In genomic region chr6:83015749-83016148, GRCm38 (mm10) we compare ENCODE assay signal across 28 mouse cellular contexts. TPM values are rescaled to one million over a fixed set of nuclear protein-coding genes. Genes with fewer than 3 reads are reported as not detected.
DNase-seq lines count a peak whose midpoint lies in the region; ATAC-seq lines count a peak whose summit lies in the region.
"Had no signal": no experiment of that assay in that cellular context is flagged by ENCODE, and none has a peak within 500 bp of the region (broad histone marks: within the 10 kb centered on the region; RNA-seq: fewer than 3 reads in every experiment).

No protein-coding gene starts in this region.

- H3K4me1 ChIP-seq in erythroblast, embryonic 14.5 days (ENCODE audit: control insufficient read depth), result peaks cover 99% of the 10 kb centered on the region
- H3K4me1 ChIP-seq in liver, embryonic 11.5 days (replicated peaks; ENCODE audit: control insufficient read depth, insufficient read depth, low read length), result peaks cover 44% of the 10 kb centered on the region
- H3K4me1 ChIP-seq in liver, embryonic 16.5 days (ENCODE audit: control insufficient read depth, low read depth, low read length), result peaks cover 81% of the 10 kb centered on the region
- H3K4me1 ChIP-seq: embryonic facial prominence, embryonic 15.5 days; limb, embryonic 13.5 days; midbrain, embryonic 12.5 days had no signal

- H3K27me3 ChIP-seq in erythroblast, embryonic 14.5 days (ENCODE audit: control insufficient read depth), result no peaks in the 10 kb centered on the region
- H3K27me3 ChIP-seq in liver, embryonic 11.5 days (replicated peaks; ENCODE audit: control insufficient read depth, insufficient read depth, low read length), result no peaks in the 10 kb centered on the region
- H3K27me3 ChIP-seq in liver, embryonic 16.5 days (ENCODE audit: control insufficient read depth, insufficient read depth, low read depth, low read length), result no peaks in the 10 kb centered on the region
- H3K27me3 ChIP-seq: embryonic facial prominence, embryonic 15.5 days; intestine, embryonic 15.5 days; limb, embryonic 13.5 days; midbrain, embryonic 12.5 days had no signal

- peak overlapping the region; percentile 97 for H3K27ac ChIP-seq in liver, embryonic 11.5 days (ENCODE audit: low read depth, low read length)
- H3K27ac ChIP-seq in liver, embryonic 16.5 days (ENCODE audit: low read length), result peak overlapping the region; percentile 98
- H3K27ac ChIP-seq: embryonic facial prominence, embryonic 15.5 days; forebrain, embryonic 10.5 days; hindbrain, postnatal 0 days; intestine, embryonic 15.5 days; limb, embryonic 13.5 days; midbrain, embryonic 12.5 days had no signal

- no peak for ATAC-seq in erythroblast, adult 5-6 weeks (replicated peaks; ENCODE audit: low FRiP score, poor library complexity, severe bottlenecking)
- no peak for ATAC-seq in liver, embryonic 11.5 days (replicated peaks; ENCODE audit: low FRiP score)
- ATAC-seq in liver, embryonic 16.5 days (ENCODE audit: low read depth), result no peak
- ATAC-seq: activated CD4-positive, CD25-positive, alpha-beta regulatory T cell, adult 4 months; forebrain, embryonic 16.5 days; hindbrain, postnatal 0 days had no signal

- no peak overlapping the region for H3K9ac ChIP-seq in liver, embryonic 11.5 days (ENCODE audit: low read depth, low read length)
- peak overlapping the region; percentile 55 for H3K9ac ChIP-seq in liver, embryonic 16.5 days (ENCODE audit: low read depth, low read length)
- H3K9ac ChIP-seq: embryonic facial prominence, embryonic 15.5 days; intestine, embryonic 15.5 days; limb, embryonic 13.5 days; lung, embryonic 14.5 days; midbrain, embryonic 12.5 days had no signal

- H3K36me3 ChIP-seq in erythroblast, embryonic 14.5 days (ENCODE audit: control insufficient read depth), result peaks cover 42% of the 10 kb centered on the region
- no peaks in the 10 kb centered on the region for H3K36me3 ChIP-seq in liver, embryonic 11.5 days (ENCODE audit: control insufficient read depth, insufficient read depth, low read length)
- H3K36me3 ChIP-seq in liver, embryonic 16.5 days (ENCODE audit: control insufficient read depth, insufficient read depth), result no peaks in the 10 kb centered on the region
- H3K36me3 ChIP-seq: embryonic facial prominence, embryonic 15.5 days; forebrain, embryonic 10.5 days; intestine, embryonic 15.5 days; limb, embryonic 13.5 days; midbrain, embryonic 12.5 days had no signal

- no peaks in the 10 kb centered on the region for H3K9me3 ChIP-seq in erythroblast, embryonic 14.5 days (ENCODE audit: control insufficient read depth, low read length)
- no peaks in the 10 kb centered on the region for H3K9me3 ChIP-seq in liver, embryonic 11.5 days (ENCODE audit: control insufficient read depth, low read length)
- no peaks in the 10 kb centered on the region for H3K9me3 ChIP-seq in liver, embryonic 16.5 days (replicated peaks; ENCODE audit: control insufficient read depth, low read length)
- H3K9me3 ChIP-seq: embryonic facial prominence, embryonic 15.5 days; forebrain, embryonic 10.5 days; intestine, embryonic 15.5 days; limb, embryonic 13.5 days; midbrain, embryonic 12.5 days had no signal

- WGBS in liver, embryonic 11.5 days, result 89% methylated on average over 2 of the region's 2 CpGs
- 64% methylated on average over 2 of the region's 2 CpGs for WGBS in liver, embryonic 16.5 days (ENCODE audit: insufficient replicate concordance)

- H3K4me2 ChIP-seq in liver, embryonic 11.5 days, result peak overlapping the region; percentile 51; the same call in 1 of the 2 replicates
- peak overlapping the region; percentile 69 for H3K4me2 ChIP-seq in liver, embryonic 16.5 days (ENCODE audit: low read depth, low read length)
- H3K4me2 ChIP-seq: embryonic facial prominence, embryonic 15.5 days; intestine, embryonic 15.5 days; limb, embryonic 13.5 days; lung, embryonic 14.5 days; midbrain, embryonic 12.5 days had no signal

- peak overlapping the region; percentile 64 for H3K4me3 ChIP-seq in erythroblast, embryonic 14.5 days (replicated peaks)
- no peak overlapping the region for H3K4me3 ChIP-seq in liver, embryonic 11.5 days (ENCODE audit: low read depth, low read length)
- peak overlapping the region; percentile 41 for H3K4me3 ChIP-seq in liver, embryonic 16.5 days (ENCODE audit: low read depth, low read length)
- H3K4me3 ChIP-seq: embryonic facial prominence, embryonic 15.5 days; forebrain, embryonic 10.5 days; intestine, embryonic 15.5 days; limb, embryonic 13.5 days; midbrain, embryonic 12.5 days had no signal

- peak; percentile 35 for DNase-seq in NIH3T3 (ENCODE audit: low read depth)
- no peak for DNase-seq in liver, embryonic 11.5 days (ENCODE audit: low spot score)
- DNase-seq in ovary, adult 18-20 months (ENCODE audit: low spot score), result no peak
- DNase-seq in thymus, postnatal 25 days, result no peak
- no peak for DNase-seq in adrenal gland, adult 18-20 months (ENCODE audit: low spot score in 2 of 2)
- DNase-seq: adrenal gland, postnatal 14 days; cerebellum, adult 11-12 months; cerebellum, postnatal 10 days; gastrocnemius, postnatal 14 days; heart, postnatal 14 days; kidney, adult 2 months; kidney, postnatal 36 days; lung, embryonic 14.5 days; lung, postnatal 14 days; right cerebral cortex, adult 18-20 months; spleen, adult 18-20 months; thymus, postnatal 14 days had no signal

RNA-seq across cellular contexts. Expression of gene Dok1, which starts 17.5 kb away (rescaled TPM):
- 27.8 and 28.7 TPM in 2 replicates for polyA plus RNA-seq in erythroblast, embryonic 14.5 days (2012)
- total RNA-seq in erythroblast, adult 5-6 weeks (2015; ENCODE audit: low replicate concordance), result 11.3 and 19.4 TPM in 2 replicates
- 23.9 and 24.7 TPM in 2 replicates for total RNA-seq in erythroblast, adult 5-6 weeks (2017; ENCODE audit: low replicate concordance)
- 12.6 and 17.2 TPM in 2 replicates for polyA plus RNA-seq in liver, embryonic 11.5 days (2014; fragmentation: Nextera tagmentation; extraction: Ambion mirVana)
- polyA plus RNA-seq in liver, embryonic 16.5 days (2015; fragmentation: Nextera tagmentation; extraction: Ambion mirVana), result 15.7 and 16.1 TPM in 2 replicates
- 1 to 10 TPM; 7.0 to 7.2 TPM for total RNA-seq in adrenal gland, adult 18-20 months (2021)

RNA-seq across cellular contexts. Expression of gene Loxl3, which starts 18.2 kb away (rescaled TPM):
- 0.01 and 0.02 TPM in 2 replicates for polyA plus RNA-seq in erythroblast, embryonic 14.5 days (2012)
- total RNA-seq in erythroblast, adult 5-6 weeks (2015; ENCODE audit: low replicate concordance), result 1.5 and 2.9 TPM in 2 replicates
- total RNA-seq in erythroblast, adult 5-6 weeks (2017; ENCODE audit: low replicate concordance), result 3.2 and 3.6 TPM in 2 replicates
- 5.0 and 6.2 TPM in 2 replicates for polyA plus RNA-seq in liver, embryonic 11.5 days (2014; fragmentation: Nextera tagmentation; extraction: Ambion mirVana)
- polyA plus RNA-seq in liver, embryonic 16.5 days (2015; fragmentation: Nextera tagmentation; extraction: Ambion mirVana), result 1.9 and 2.1 TPM in 2 replicates
- 1 to 10 TPM; 1.6 to 1.8 TPM for total RNA-seq in adrenal gland, adult 18-20 months (2021)

RNA-seq across cellular contexts. Expression of gene Aup1, which starts 38.6 kb away (rescaled TPM):
- polyA plus RNA-seq in erythroblast, embryonic 14.5 days (2012), result 310 and 339 TPM in 2 replicates
- total RNA-seq in erythroblast, adult 5-6 weeks (2015; ENCODE audit: low replicate concordance), result 197 and 242 TPM in 2 replicates
- 212 and 218 TPM in 2 replicates for total RNA-seq in erythroblast, adult 5-6 weeks (2017; ENCODE audit: low replicate concordance)
- 220 and 230 TPM in 2 replicates for polyA plus RNA-seq in liver, embryonic 11.5 days (2014; fragmentation: Nextera tagmentation; extraction: Ambion mirVana)
- polyA plus RNA-seq in liver, embryonic 16.5 days (2015; fragmentation: Nextera tagmentation; extraction: Ambion mirVana), result 180 and 190 TPM in 2 replicates
- 100 to 1,000 TPM; 175 to 219 TPM for total RNA-seq in adrenal gland, adult 18-20 months (2021)

RNA-seq across cellular contexts. Expression of gene Htra2, which starts 39.3 kb away (rescaled TPM):
- polyA plus RNA-seq in erythroblast, embryonic 14.5 days (2012), result 6.2 and 6.6 TPM in 2 replicates
- 69.4 and 97.8 TPM in 2 replicates for total RNA-seq in erythroblast, adult 5-6 weeks (2015; ENCODE audit: low replicate concordance)
- 41.9 and 57.7 TPM in 2 replicates for total RNA-seq in erythroblast, adult 5-6 weeks (2017; ENCODE audit: low replicate concordance)
- polyA plus RNA-seq in liver, embryonic 11.5 days (2014; fragmentation: Nextera tagmentation; extraction: Ambion mirVana), result 102 and 103 TPM in 2 replicates
- 72.0 and 72.4 TPM in 2 replicates for polyA plus RNA-seq in liver, embryonic 16.5 days (2015; fragmentation: Nextera tagmentation; extraction: Ambion mirVana)
- 10 to 100 TPM; 44.0 to 55.2 TPM for total RNA-seq in adrenal gland, adult 18-20 months (2021)

RNA-seq across cellular contexts. Expression of gene Dqx1, which starts 41.9 kb away (rescaled TPM):
- polyA plus RNA-seq in erythroblast, embryonic 14.5 days (2012), result 0.14 and 0.18 TPM in 2 replicates
- 1.7 and 3.5 TPM in 2 replicates for total RNA-seq in erythroblast, adult 5-6 weeks (2015; ENCODE audit: low replicate concordance)
- 4.2 and 6.7 TPM in 2 replicates for total RNA-seq in erythroblast, adult 5-6 weeks (2017; ENCODE audit: low replicate concordance)
- polyA plus RNA-seq in liver, embryonic 11.5 days (2014; fragmentation: Nextera tagmentation; extraction: Ambion mirVana), result 6.1 and 6.2 TPM in 2 replicates
- 9.0 and 9.3 TPM in 2 replicates for polyA plus RNA-seq in liver, embryonic 16.5 days (2015; fragmentation: Nextera tagmentation; extraction: Ambion mirVana)
- 1 to 10 TPM; 2.2 to 3.3 TPM for total RNA-seq in adrenal gland, adult 18-20 months (2021)
- total RNA-seq: hindbrain, postnatal 0 days had no signal
